Comparison of ENCODE assay signal across 12 mouse cellular contexts in genomic region chr6:116415126-116415676, GRCm38 (mm10).
"Had no signal": no experiment of that assay in that cellular context is flagged by ENCODE, and none has a peak within 500 bp of the region (broad histone marks: within the 10 kb centered on the region; RNA-seq: fewer than 3 reads in every experiment).

No protein-coding gene starts in this region.

- DNase-seq: left cerebral cortex, postnatal 4 days; lung, embryonic 14.5 days; lung, postnatal 14 days; thymus, postnatal 4 days had no signal

- H3K9me3 ChIP-seq: limb, embryonic 13.5 days; liver, embryonic 15.5 days; megakaryocyte, embryonic 14.5 days; midbrain, embryonic 15.5 days; neural tube, embryonic 12.5 days had no signal

- H3K27ac ChIP-seq: limb, embryonic 13.5 days; liver, embryonic 15.5 days; midbrain, embryonic 15.5 days; neural tube, embryonic 12.5 days; stomach, postnatal 0 days had no signal

- H3K4me2 ChIP-seq: limb, embryonic 13.5 days; liver, embryonic 11.5 days; liver, embryonic 15.5 days; lung, embryonic 14.5 days; midbrain, embryonic 11.5 days; midbrain, embryonic 15.5 days; neural tube, embryonic 12.5 days had no signal

- H3K4me1 ChIP-seq: limb, embryonic 13.5 days; midbrain, embryonic 15.5 days had no signal

- ATAC-seq: midbrain, embryonic 15.5 days had no signal

- H3K36me3 ChIP-seq: midbrain, embryonic 15.5 days had no signal

- H3K4me3 ChIP-seq: limb, embryonic 13.5 days; liver, embryonic 15.5 days; midbrain, embryonic 15.5 days; neural tube, embryonic 12.5 days had no signal

- H3K27me3 ChIP-seq: limb, embryonic 13.5 days; liver, embryonic 15.5 days; megakaryocyte, embryonic 14.5 days; midbrain, embryonic 15.5 days; neural tube, embryonic 12.5 days had no signal

- H3K9ac ChIP-seq: limb, embryonic 13.5 days; liver, embryonic 15.5 days; lung, embryonic 14.5 days; midbrain, embryonic 15.5 days; neural tube, embryonic 12.5 days had no signal
